Mouse (Mus musculus) erythroblast, embryonic 14.5 days (primary cell): ENCODE data around the gene Wdcp.

Source experiments
- GATA1 ChIP-seq: IDR thresholded peaks from 2 replicates; pipeline ENCODE4 v1.6.1; 2012; ENCODE audit warnings: low read length, inconsistent platforms, mixed read lengths
- TAL1 ChIP-seq: IDR thresholded peaks from 3 replicates; pipeline ENCODE4 v1.6.1; 2012; ENCODE audit warnings: low read length, inconsistent platforms, mixed read lengths

DNA sequence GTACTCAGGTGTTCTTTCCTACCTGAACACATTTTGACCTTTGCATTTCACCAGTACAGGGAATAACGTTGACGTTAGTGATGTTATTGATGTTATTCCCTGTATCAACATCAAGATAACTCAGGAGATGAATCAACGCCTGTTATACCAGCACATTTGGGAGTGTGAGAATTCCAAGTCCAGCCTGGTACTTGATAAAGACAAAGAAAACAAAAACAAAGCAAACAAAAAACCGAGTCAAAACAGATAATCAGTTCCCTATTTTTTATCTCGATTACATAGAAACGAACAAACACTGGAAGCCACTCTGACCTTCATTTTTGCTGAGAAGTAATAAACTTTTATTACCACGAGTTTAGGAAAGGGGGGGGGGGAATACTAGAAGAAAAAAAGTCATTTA is 63.4 kb downstream of the Wdcp start:
- TF ChIP-seq TAL1 (no peak), GATA1 (no peak)
